Mouse (Mus musculus): ENCODE measurements around the gene Prkag1. TPM values are rescaled to one million over a fixed set of nuclear protein-coding genes. Genes with fewer than 3 reads are reported as not detected.

Gene Prkag1
- polyA plus RNA-seq, 1 experiment from 2014 or later, result 94.6 TPM

GRCm38 (mm10) chr15:98843595-98844223 lies 12.4 kb upstream of the Prkag1 start:
- Histone ChIP-seq H3K36me3 (ENCODE audit: control insufficient read depth, insufficient read depth, low read length) (peaks cover 68% of the 10 kb centered on the region), H3K4me3 (ENCODE audit: low read length) (no peak overlapping the region), H3K4me1 (ENCODE audit: control insufficient read depth, insufficient read depth, low read length) (no peaks in the 10 kb centered on the region), H3K9me3 (ENCODE audit: control insufficient read depth, low read length) (no peaks in the 10 kb centered on the region), H3K27me3 (replicated peaks; ENCODE audit: control insufficient read depth, insufficient read depth, low read length) (no peaks in the 10 kb centered on the region), H3K4me2 (ENCODE audit: low read depth, low read length) (no peak overlapping the region), H3K27ac (ENCODE audit: low read length) (no peak overlapping the region), H3K9ac (ENCODE audit: low read depth, low read length) (no peak overlapping the region)
- no peak for ATAC-seq
- 87% methylated on average over 11 of the region's 11 CpGs for WGBS

GRCm38 (mm10) chr15:98839671-98840585 lies 8.6 kb upstream of the Prkag1 start:
- H3K27me3 ChIP-seq (replicated peaks; ENCODE audit: control insufficient read depth, insufficient read depth, low read length), result no peaks in the 10 kb centered on the region
- H3K4me2 ChIP-seq (ENCODE audit: low read depth, low read length), result no peak overlapping the region
- ATAC-seq, result no peak
- H3K9ac ChIP-seq (ENCODE audit: low read depth, low read length), result no peak overlapping the region
- no peaks in the 10 kb centered on the region for H3K4me1 ChIP-seq (ENCODE audit: control insufficient read depth, insufficient read depth, low read length)
- no peaks in the 10 kb centered on the region for H3K9me3 ChIP-seq (ENCODE audit: control insufficient read depth, low read length)
- peaks cover 58% of the 10 kb centered on the region for H3K36me3 ChIP-seq (ENCODE audit: control insufficient read depth, insufficient read depth, low read length)
- H3K4me3 ChIP-seq (ENCODE audit: low read length), result no peak overlapping the region
- H3K27ac ChIP-seq (ENCODE audit: low read length), result no peak overlapping the region
- 94% methylated on average over 30 of the region's 30 CpGs for WGBS

GRCm38 (mm10) chr15:98839161-98839560 lies 7.8 kb upstream of the Prkag1 start:
- no peak for ATAC-seq

GRCm38 (mm10) chr15:98837743-98838103 lies 6.4 kb upstream of the Prkag1 start:
- Histone ChIP-seq H3K27ac (ENCODE audit: low read length) (no peak overlapping the region), H3K4me2 (ENCODE audit: low read depth, low read length) (no peak overlapping the region), H3K27me3 (replicated peaks; ENCODE audit: control insufficient read depth, insufficient read depth, low read length) (no peaks in the 10 kb centered on the region), H3K9ac (ENCODE audit: low read depth, low read length) (no peak overlapping the region), H3K4me1 (ENCODE audit: control insufficient read depth, insufficient read depth, low read length) (no peaks in the 10 kb centered on the region), H3K4me3 (ENCODE audit: low read length) (no peak overlapping the region), H3K9me3 (ENCODE audit: control insufficient read depth, low read length) (no peaks in the 10 kb centered on the region), H3K36me3 (ENCODE audit: control insufficient read depth, insufficient read depth, low read length) (peaks cover 50% of the 10 kb centered on the region)
- 76% methylated on average over 4 of the region's 4 CpGs for WGBS
- ATAC-seq, result no peak

More at GRCm38 (mm10) chr15:98839161-98839560, 7.8 kb upstream of the Prkag1 start:
- Histone ChIP-seq H3K4me1 (ENCODE audit: control insufficient read depth, insufficient read depth, low read length) (no peaks in the 10 kb centered on the region), H3K9me3 (ENCODE audit: control insufficient read depth, low read length) (no peaks in the 10 kb centered on the region), H3K9ac (ENCODE audit: low read depth, low read length) (no peak overlapping the region), H3K4me3 (ENCODE audit: low read length) (no peak overlapping the region), H3K36me3 (ENCODE audit: control insufficient read depth, insufficient read depth, low read length) (peaks cover 57% of the 10 kb centered on the region), H3K27me3 (replicated peaks; ENCODE audit: control insufficient read depth, insufficient read depth, low read length) (no peaks in the 10 kb centered on the region), H3K27ac (ENCODE audit: low read length) (no peak overlapping the region), H3K4me2 (ENCODE audit: low read depth, low read length) (no peak overlapping the region)
- WGBS, result 94% methylated on average over 14 of the region's 14 CpGs

- H3K4me2 ChIP-seq (ENCODE audit: low read depth, low read length), result no peak overlapping the region
- no peak overlapping the region for H3K27ac ChIP-seq (ENCODE audit: low read length)
- peaks cover 47% of the 10 kb centered on the region for H3K36me3 ChIP-seq (ENCODE audit: control insufficient read depth, insufficient read depth, low read length)
- WGBS, result 94% methylated on average over 21 of the region's 21 CpGs
- no peaks in the 10 kb centered on the region for H3K9me3 ChIP-seq (ENCODE audit: control insufficient read depth, low read length)
- H3K4me3 ChIP-seq (ENCODE audit: low read length), result no peak overlapping the region
- no peaks in the 10 kb centered on the region for H3K27me3 ChIP-seq (replicated peaks; ENCODE audit: control insufficient read depth, insufficient read depth, low read length)
- no peaks in the 10 kb centered on the region for H3K4me1 ChIP-seq (ENCODE audit: control insufficient read depth, insufficient read depth, low read length)
- H3K9ac ChIP-seq (ENCODE audit: low read depth, low read length), result no peak overlapping the region
- ATAC-seq, result no peak
These were observed 5.9 kb upstream of the Prkag1 start for GRCm38 (mm10) chr15:98837006-98837742.

- Histone ChIP-seq H3K9ac (ENCODE audit: low read depth, low read length) (no peak overlapping the region), H3K4me1 (ENCODE audit: control insufficient read depth, insufficient read depth, low read length) (no peaks in the 10 kb centered on the region), H3K27me3 (replicated peaks; ENCODE audit: control insufficient read depth, insufficient read depth, low read length) (no peaks in the 10 kb centered on the region), H3K36me3 (ENCODE audit: control insufficient read depth, insufficient read depth, low read length) (peaks cover 36% of the 10 kb centered on the region), H3K4me2 (ENCODE audit: low read depth, low read length) (no peak overlapping the region), H3K27ac (ENCODE audit: low read length) (no peak overlapping the region), H3K9me3 (ENCODE audit: control insufficient read depth, low read length) (no peaks in the 10 kb centered on the region), H3K4me3 (ENCODE audit: low read length) (no peak overlapping the region)
- WGBS, result 94% methylated on average over 14 of the region's 14 CpGs
- no peak for ATAC-seq
These were observed 4.0 kb upstream of the Prkag1 start for GRCm38 (mm10) chr15:98835291-98835690.

GRCm38 (mm10) chr15:98834059-98834458 lies 2.7 kb upstream of the Prkag1 start:
- peaks cover 8% of the 10 kb centered on the region; the same call in 1 of the 2 replicates for H3K4me1 ChIP-seq (ENCODE audit: control insufficient read depth, insufficient read depth, low read length)
- H3K9me3 ChIP-seq (ENCODE audit: control insufficient read depth, low read length), result no peaks in the 10 kb centered on the region
- ATAC-seq, result no peak
- H3K27ac ChIP-seq (ENCODE audit: low read length), result no peak overlapping the region
- H3K4me3 ChIP-seq (ENCODE audit: low read length), result no peak overlapping the region
- H3K36me3 ChIP-seq (ENCODE audit: control insufficient read depth, insufficient read depth, low read length), result peaks cover 29% of the 10 kb centered on the region
- no peaks in the 10 kb centered on the region for H3K27me3 ChIP-seq (replicated peaks; ENCODE audit: control insufficient read depth, insufficient read depth, low read length)
- WGBS, result 84% methylated on average over 13 of the region's 13 CpGs
- H3K9ac ChIP-seq (ENCODE audit: low read depth, low read length), result no peak overlapping the region
- H3K4me2 ChIP-seq (ENCODE audit: low read depth, low read length), result no peak overlapping the region

GRCm38 (mm10) chr15:98833281-98833680 lies 2.0 kb upstream of the Prkag1 start:
- 85% methylated on average over 11 of the region's 11 CpGs for WGBS
- no peaks in the 10 kb centered on the region for H3K9me3 ChIP-seq (ENCODE audit: control insufficient read depth, low read length)
- peaks cover 9% of the 10 kb centered on the region; the same call in 1 of the 2 replicates for H3K4me1 ChIP-seq (ENCODE audit: control insufficient read depth, insufficient read depth, low read length)
- peaks cover 25% of the 10 kb centered on the region for H3K36me3 ChIP-seq (ENCODE audit: control insufficient read depth, insufficient read depth, low read length)
- ATAC-seq, result no peak
- H3K27me3 ChIP-seq (replicated peaks; ENCODE audit: control insufficient read depth, insufficient read depth, low read length), result no peaks in the 10 kb centered on the region
- H3K4me3 ChIP-seq (ENCODE audit: low read length), result no peak overlapping the region
- H3K9ac ChIP-seq (ENCODE audit: low read depth, low read length), result no peak overlapping the region
- no peak overlapping the region for H3K4me2 ChIP-seq (ENCODE audit: low read depth, low read length)
- H3K27ac ChIP-seq (ENCODE audit: low read length), result no peak overlapping the region

Data from intestine, embryonic 16.5 days (tissue).